Mouse (Mus musculus) left cerebral cortex, postnatal 36 days (tissue): Measurements from ENCODE around the gene Abcf3. TPM values are rescaled to one million over a fixed set of nuclear protein-coding genes. Genes with fewer than 3 reads are reported as not detected.

ENCODE experiments used
- DNase-seq, 2 experiments: peaks; one replicate each; pipeline ENCODE4 v3.0.0; 2021 to 2022; ENCODE audit warnings: low spot score in 2 of 2, mixed read lengths in 1 of 2
- intact Hi-C: fragments of 180-260 bp; cut with DNase I; formaldehyde crosslinking; loops from one replicate; pipeline ENCODE4 v1.15.1; 2025
- total RNA-seq, 2 experiments: library from RNA; stranded (reverse); gene quantifications; 2 replicates each; pipeline ENCODE4 v1.2.3; 2021

Gene Abcf3
- total RNA-seq, 2 experiments from 2014 or later: 88.3 to 102 TPM

DNA sequence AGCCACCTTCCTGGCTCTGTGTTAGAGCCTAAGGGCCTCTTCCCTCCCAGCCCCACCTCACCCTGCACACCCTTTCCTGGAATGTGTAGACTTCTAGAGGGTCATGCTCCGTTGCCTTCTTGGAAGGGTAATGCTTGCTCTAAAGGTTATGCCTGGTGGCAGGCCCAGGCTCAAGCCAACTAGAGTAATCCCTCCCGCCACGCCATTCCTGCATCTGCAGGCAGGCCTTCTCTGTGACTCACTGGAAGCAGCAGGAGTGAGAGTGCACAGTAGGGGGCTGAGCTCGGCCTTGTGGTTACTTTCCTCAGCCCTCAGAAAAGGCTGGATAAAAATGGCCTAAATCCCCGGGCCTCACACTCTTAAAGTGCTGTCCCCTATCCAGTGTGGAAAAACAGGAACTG, 11.3 kb upstream of the Abcf3 start:
- intact Hi-C loops: loop anchor here (5.0 kb wide), 1 partner anchor 40 kb away; the partner anchor contains the start of gene Eif2b5
- DNase-seq: peak in 1 of 2 experiments; percentile 45

DNA sequence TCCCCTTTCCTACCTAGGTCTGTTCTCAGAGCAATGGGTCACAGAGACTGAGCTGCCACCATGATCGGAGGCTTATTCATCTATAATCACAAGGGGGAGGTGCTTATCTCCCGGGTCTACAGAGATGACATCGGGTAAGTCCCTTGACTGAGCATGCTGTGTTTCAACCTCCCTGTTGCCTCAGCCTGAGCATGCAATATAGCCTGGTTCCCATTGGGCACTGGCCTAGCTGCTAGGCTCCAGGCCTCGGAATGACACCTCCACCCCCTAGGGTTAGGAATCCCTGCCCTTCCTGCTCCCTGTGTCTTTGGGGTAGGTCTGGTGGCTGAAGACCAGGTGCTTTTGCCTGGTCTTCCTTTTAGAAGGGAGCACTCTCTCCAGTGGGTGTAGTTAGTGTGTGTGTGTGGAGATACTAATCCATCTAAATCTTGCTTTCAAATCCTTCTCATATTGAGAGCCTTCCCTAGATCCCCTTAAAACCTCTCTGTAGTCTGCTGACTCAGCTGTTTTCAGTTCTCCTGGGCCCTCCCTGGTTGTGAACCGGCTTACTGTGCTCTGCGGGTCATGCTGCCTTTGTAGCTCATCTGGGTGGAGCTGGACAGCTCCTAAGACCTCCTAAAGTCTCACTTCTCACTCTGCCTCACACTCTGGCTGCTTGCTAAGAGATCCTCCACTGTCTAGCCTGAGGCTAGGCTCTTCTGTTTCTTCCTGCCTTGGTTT, 10.6 kb upstream of the Abcf3 start:
- DNase-seq: no peak
- intact Hi-C loops: loop anchor here (5.0 kb wide), 1 partner anchor 40 kb away; the partner anchor contains the start of gene Eif2b5

DNA sequence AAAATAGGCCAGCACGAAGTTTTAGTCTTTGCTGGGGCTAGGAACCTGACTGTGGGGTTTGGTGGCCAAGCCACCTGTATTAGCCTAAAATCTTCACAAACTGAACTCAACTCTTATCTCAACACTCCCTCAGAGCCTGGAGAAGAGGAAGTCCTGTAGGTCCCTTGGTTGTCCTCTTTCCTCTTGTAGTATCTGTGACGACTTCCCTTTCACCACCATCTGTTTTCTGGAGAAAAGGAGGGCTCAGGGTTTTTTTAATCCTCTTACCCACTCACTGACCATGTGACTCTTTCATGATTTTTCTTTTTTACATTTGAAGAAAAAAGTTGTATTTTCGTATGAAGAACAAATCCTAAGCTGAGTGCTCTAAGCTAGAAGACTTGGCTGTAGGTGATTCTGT, 8.7 kb upstream of the Abcf3 start:
- DNase-seq: no peak
- intact Hi-C loops: loop anchor here (5.0 kb wide), 1 partner anchor 42 kb away; the partner anchor contains the start of gene Eif2b5

GRCm38 (mm10) chr16:20540438-20540837, 7.9 kb upstream of the Abcf3 start:
- intact Hi-C loops: no loop called here
- DNase-seq: no peak

- intact Hi-C loops: loop anchor here (5.0 kb wide), 2 partner anchors 33 to 97 kb away; no protein-coding TSS in a partner anchor
These were observed 2.7 kb upstream of the Abcf3 start for GRCm38 (mm10) chr16:20545696-20546095.

GRCm38 (mm10) chr16:20547423-20547822, 954 bp upstream of the Abcf3 start:
- DNase-seq: no peak
- intact Hi-C loops: loop anchor here (5.0 kb wide), 2 partner anchors 35 to 95 kb away; no protein-coding TSS in a partner anchor

More at GRCm38 (mm10) chr16:20545696-20546095, 2.7 kb upstream of the Abcf3 start:
- no peak for DNase-seq

- DNase-seq: no peak
- intact Hi-C loops: loop anchor here (5.0 kb wide), 2 partner anchors 37 to 93 kb away; no protein-coding TSS in a partner anchor
These were observed 784 bp downstream of the Abcf3 start for GRCm38 (mm10) chr16:20549161-20549560.

DNA sequence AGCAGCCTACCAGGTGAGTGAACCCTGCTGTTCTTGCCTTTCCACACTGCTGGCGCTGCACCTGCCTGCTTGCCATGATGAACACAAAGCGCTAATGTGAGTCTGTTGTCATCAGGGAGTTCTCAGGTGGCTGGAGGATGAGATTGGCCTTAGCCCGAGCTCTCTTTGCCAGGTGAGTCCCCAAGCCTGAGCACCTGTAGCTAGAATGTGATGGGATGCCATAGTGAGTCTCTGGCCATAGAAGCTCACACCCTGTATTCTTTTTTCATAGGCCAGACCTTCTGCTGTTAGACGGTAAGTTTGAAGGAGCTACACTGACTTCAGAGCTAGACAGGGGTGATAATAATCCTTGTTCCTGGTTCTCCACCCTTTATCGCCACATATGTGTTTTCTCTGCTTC, 3.3 kb downstream of the Abcf3 start:
- intact Hi-C loops: no loop called here
- DNase-seq: no peak

- intact Hi-C loops: no loop called here
- DNase-seq: no peak
These were observed 4.2 kb downstream of the Abcf3 start for GRCm38 (mm10) chr16:20552594-20552993.

GRCm38 (mm10) chr16:20555000-20555399, 6.6 kb downstream of the Abcf3 start:
- no peak for DNase-seq
- intact Hi-C loops: no loop called here

DNA sequence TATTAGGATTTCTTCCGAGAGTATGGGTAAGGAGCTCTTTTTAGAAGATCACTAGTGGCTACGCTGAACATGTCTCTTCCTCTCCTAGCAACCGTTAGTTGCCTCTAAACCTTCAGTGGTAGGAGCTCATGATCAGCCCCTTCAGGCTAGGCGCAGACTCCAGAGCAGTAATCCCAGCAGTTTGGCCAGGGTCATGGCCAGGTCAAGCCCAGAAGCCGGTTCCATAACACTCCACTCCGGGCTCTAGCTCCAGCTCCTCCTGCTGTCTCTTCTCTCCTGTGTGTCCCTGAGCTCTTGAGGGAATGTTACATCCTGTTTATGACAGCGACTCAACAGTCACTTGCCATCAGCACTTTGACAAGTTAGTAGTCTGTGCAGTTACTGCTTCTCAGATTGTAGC, 9.0 kb downstream of the Abcf3 start:
- DNase-seq: no peak
- intact Hi-C loops: no loop called here

GRCm38 (mm10) chr16:20565075-20565474, 16.7 kb downstream of the Abcf3 start:
- intact Hi-C loops: no loop called here
- DNase-seq: no peak

DNA sequence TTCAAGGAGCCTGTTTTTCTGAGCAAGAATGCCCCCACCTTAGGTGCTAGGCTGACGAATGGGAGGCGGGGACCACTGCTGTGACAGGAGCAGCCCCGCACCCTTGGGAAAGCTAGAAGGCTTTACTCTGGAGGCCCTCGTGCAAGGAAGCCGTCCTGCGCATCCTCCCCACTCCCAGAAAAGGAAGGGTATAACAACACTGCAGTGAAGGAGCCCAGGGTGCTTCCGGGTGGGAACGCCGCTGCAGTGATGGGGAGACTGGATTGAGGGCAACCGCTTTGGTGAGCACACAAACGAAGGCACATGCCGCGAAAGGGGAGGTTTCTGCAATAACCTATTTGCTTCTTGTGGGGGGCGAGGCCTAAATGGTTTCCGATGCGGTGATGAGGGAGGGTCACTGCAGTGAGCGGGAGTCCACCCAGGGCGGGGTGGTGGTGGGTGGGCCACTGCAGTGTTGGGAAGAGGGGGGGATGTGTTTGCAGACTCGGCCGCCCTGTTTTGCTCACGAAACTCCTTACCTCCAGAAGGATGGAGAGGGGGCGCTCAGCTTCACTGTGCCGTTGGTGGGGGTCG, 41.1 kb downstream of the Abcf3 start, which contains the start of gene Vwa5b2:
Gene Vwa5b2 (plus strand): TSS at position 106 of the 573 bp plus-strand sequence.
- DNase-seq: peak; percentile 43 to 53
- intact Hi-C loops: loop anchor here (5.0 kb wide), 1 partner anchor 78 kb away; the partner anchor contains the start of gene Eif4g1

GRCm38 (mm10) chr16:20589939-20590679, 41.7 kb downstream of the Abcf3 start:
- DNase-seq: peak; percentile 70 to 85
- intact Hi-C loops: loop anchor here (1.0 to 5.0 kb wide), 2 partner anchors 21 to 77 kb away; partner anchors contain the start of genes Alg3, Eef1akmt4, Eif4g1 and Gm49333

DNA sequence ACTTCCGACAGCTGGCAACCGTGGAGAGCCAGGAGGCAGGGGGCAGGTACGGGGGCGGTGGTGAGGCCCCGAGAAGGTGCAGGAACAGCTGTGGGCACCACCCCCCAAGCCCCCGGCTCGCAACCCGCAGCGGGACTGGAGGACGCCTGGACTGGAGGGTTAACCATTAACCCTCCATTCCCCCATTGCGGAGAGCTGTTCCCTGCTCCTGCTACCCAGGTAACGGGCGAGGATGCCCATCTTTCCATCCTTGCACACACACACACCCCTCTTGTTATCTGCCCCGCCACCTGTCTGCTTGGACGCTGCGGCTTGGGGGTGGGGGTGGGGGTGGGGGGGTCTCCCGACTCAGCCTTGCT, 42.3 kb downstream of the Abcf3 start:
- intact Hi-C loops: loop anchor here (1.0 kb wide), 1 partner anchor 21 kb away; the partner anchor contains the start of genes Alg3, Eef1akmt4 and Gm49333
- DNase-seq: no peak

DNA sequence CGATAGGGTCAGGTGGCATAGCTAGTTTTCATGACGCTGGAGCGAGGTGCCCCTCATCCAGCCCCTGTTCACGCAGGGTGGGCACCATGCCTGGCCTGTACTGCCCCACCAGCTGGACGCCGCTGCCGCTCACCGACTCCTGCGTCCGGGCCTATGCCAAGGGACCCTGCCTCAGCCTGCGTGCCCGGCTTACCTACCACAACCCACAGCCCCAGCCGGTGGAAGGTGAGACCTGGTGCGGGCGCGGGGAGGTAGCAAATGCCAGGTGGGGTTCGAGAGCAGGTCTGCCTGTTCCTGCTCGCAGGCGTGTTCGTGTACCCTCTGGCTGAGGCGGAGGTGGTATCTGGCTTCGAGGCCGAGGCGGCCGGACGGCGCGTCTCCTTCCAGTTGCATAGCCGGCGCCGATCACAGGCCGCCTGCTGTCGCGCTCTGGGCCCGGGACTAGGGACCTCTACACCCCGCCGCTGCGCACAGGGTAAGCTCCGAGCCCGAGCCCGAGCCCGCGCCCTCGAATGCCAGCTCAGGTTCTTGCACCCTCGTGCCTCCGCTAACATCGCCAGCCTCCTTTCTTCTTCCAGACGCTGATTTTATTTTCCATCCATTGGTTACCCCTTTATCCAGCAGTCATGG, 42.8 kb downstream of the Abcf3 start:
- DNase-seq: no peak
- intact Hi-C loops: no loop called here

- intact Hi-C loops: no loop called here
These were observed 46.8 kb downstream of the Abcf3 start for GRCm38 (mm10) chr16:20595060-20595673.

DNA sequence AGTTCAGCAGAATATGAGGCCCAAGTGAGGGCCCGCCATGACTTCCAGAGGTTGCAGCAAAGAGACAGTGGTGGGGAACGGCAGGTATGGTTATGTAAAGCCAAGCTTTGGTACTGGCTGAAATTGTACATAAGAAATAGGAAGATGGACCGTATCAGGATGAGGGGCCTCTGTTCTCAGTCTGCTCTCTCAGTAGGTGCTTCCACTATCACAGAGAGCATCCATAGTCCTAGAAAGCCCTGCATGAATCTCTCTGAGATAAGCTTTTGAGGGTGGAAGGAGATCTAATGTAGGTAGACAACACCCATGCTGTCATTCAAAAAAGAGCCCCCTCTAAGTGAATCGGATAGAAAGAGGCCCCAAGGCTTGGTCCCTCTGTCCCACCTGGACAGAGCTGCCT, 47.4 kb downstream of the Abcf3 start:
- DNase-seq: no peak
- intact Hi-C loops: no loop called here

More at GRCm38 (mm10) chr16:20595060-20595673, 46.8 kb downstream of the Abcf3 start:
- no peak for DNase-seq
